Mouse (Mus musculus) spleen, adult 2 months (tissue): ENCODE results near the gene Tekt1.

ENCODE experiments used
- CTCF ChIP-seq: fragments of 200-500 bp; IDR thresholded peaks from 2 replicates; pipeline ENCODE4 v1.5.1; 2011; ENCODE audit warnings: mild to moderate bottlenecking, inconsistent platforms; ENCODE audit not compliant: insufficient read depth, insufficient read length, insufficient replicate concordance; ENCODE audit errors: extremely low read depth
- POLR2A ChIP-seq: fragments of 200-500 bp; IDR thresholded peaks from 2 replicates; pipeline ENCODE4 v1.6.1; 2011; ENCODE audit warnings: low read depth, low read length, inconsistent platforms

GRCm38 (mm10) chr11:72354971-72355728 lies 7.1 kb downstream of the Tekt1 start:
- TF ChIP-seq POLR2A (no peak), CTCF (peak; percentile 87)
